Mouse (Mus musculus) heart, postnatal 25 days (tissue): ENCODE data around the gene Tanc1. TPM values are rescaled to one million over a fixed set of nuclear protein-coding genes. Genes with fewer than 3 reads are reported as not detected.

ENCODE experiments used
- DNase-seq: peaks from one replicate; pipeline ENCODE4 v3.0.0; 2022; ENCODE audit warnings: low spot score
- intact Hi-C: fragments of 180-260 bp; cut with DNase I; formaldehyde crosslinking; loops from one replicate; pipeline ENCODE4 v1.15.1; 2025
- total RNA-seq, 2 experiments: library from RNA; stranded (reverse); gene quantifications; 2 replicates each; pipeline ENCODE4 v1.2.3; 2021

Tanc1 gene
- total RNA-seq, 2 experiments from 2014 or later: 27.1 to 29.3 TPM

DNA sequence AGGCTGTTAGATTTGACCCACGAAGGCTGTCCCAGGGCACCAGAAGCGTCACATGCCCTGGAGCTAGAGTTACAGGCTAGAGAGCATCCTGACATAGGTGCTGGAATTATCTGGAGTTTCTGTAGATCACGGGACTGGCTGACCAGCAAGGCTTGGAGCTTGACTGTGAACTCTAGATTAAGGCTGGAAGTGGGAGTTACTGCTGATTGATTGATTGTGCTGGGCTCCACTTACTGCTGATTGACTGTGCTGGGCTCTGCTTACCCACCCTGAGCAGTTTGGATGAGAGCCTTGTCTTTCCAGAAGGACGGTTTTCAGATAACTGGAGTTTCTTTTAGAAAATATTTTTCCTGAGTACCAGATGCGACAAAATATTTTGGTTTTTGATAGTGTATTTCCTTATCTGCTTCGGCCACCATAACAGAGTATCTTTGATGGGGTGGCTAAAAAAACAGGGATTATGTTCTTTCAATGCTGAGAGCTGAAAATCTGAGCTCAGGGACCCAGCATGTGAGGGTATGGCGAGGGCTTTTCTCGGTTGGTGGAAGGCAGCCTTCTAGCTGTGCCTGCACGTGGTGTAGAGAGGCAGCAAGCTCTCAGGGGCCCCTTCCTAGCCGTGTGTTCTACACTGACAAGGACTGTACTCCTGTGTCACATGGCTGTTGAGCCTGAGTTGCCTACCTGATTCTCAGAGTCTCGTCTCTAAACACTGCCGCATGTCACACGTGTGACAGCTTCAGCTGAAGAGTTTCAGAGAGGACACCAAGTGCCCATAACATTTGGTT is 96.3 kb downstream of the Tanc1 start:
- intact Hi-C loops: no loop called here
- no peak for DNase-seq

DNA sequence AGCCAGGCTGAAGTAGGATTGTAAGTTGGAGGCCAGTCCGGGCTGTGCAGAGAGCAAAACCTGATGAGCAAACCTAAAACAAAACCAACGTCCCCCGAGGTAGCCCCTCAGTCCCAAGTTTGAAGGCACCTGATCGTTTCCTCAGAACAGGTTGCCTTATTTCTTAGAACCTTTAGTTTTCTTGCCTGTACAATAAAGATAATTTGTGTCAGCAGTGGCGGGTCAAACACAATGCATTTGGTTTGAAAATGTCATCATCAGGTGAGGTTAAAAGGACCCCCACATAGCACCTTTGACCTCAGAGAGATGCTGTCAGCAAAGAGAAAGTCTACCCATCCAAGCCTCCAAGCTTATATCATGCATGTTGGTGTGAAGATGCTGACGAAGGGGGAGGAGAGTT is 98.9 kb downstream of the Tanc1 start:
- intact Hi-C loops: no loop called here
- no peak for DNase-seq

DNA sequence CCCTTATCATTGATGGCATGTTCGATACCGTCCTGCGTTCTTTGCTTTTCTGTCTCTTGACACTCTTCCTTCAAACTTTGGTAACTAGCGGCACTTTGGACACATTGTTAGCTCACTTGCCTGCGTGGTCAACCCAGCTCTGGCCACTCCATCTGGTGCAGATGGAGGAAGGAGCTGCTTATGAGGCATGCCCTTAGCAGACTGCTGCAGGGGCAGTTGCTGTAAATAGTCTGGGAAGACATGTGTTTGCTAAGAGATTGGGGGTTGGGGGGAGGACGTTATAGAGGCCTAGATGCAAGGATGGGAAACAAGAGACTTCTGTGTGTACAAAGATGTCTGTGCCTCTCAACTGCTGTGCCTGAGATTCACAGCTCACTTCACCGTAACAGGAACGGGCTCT is 100.2 kb downstream of the Tanc1 start:
- intact Hi-C loops: no loop called here

DNA sequence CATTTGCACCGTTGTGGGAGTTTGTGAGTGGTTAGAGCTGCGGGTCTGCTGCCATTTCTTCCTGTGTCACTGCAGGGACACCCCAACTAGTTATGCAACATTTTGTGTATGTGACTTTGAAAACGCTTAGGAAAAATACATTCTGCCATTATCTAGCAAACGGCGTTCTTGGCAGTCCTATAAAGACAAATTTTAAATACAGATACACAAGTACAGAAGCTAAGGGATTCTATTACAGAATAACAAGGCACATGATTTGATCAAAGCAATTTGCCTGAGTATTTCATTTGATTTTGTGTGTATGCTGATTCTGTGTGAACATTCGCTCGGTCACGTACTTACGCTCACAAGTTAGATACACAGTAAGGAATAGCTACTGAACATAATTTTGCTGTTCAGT is 100.6 kb downstream of the Tanc1 start:
- intact Hi-C loops: no loop called here
- DNase-seq: no peak

More for the DNA sequence above, 100.2 kb downstream of the Tanc1 start:
- DNase-seq: no peak

DNA sequence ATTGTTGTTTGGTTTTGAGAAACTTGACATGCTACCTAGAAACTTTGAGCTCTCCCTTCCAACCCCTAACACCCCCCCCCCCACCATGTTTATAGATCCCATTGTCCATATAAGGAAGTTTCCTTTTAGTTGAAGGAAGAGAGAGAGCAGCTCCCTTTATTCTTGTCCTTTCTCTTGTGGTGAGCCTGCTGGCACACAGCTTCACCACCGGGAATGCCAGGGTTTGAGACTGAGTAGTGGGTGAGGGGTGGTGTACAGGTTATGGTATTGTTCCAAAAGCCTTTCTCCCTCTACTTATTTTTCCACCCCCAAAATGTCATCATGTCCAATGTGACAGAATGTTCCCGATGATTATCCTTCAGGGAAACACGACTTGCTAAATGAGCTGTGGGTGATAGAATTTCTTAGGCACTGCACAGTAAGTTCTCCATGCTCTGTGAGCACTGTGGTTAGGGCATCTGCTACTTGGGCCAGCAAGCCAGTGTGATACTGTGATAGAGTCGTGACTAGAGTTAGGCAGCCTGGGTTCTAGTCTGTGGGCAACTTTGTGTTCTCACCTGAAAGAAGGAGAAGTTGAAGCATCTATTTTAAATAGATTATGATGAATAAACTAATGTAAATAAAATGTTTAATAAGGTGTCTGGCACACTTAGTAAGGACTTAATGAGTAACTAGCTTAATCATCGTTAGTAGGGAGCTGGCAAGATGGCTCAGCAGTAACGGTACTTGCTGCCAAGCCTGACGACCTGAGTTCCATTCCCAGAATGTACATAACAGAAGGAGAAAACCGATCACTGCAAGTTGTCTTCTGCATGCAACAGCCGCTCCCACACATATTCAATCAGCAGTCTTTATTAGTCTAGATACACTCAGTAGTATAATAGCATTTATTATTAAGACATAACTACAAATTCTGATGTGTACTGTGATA is 102.0 kb downstream of the Tanc1 start:
- no peak for DNase-seq
- intact Hi-C loops: no loop called here

DNA sequence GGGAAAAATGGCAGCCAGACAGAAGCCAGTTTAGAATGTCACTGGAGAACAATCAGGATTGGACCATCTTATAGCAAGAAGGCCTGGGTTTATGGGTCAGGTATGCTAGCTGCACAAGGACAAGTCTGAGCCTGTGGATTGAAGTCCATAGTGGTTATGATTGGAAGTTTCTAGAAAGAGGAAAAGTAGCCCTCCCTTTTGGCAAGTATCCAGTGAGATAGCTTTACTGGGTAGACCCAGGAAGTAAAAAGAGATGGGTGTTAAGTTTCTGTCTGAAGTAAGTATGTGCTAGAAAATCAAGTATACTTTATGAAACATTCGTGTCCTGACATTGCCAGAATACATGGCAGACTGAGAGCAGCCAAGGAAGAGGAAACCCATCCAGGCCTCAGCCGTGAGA is 103.2 kb downstream of the Tanc1 start:
- DNase-seq: no peak
- intact Hi-C loops: no loop called here

DNA sequence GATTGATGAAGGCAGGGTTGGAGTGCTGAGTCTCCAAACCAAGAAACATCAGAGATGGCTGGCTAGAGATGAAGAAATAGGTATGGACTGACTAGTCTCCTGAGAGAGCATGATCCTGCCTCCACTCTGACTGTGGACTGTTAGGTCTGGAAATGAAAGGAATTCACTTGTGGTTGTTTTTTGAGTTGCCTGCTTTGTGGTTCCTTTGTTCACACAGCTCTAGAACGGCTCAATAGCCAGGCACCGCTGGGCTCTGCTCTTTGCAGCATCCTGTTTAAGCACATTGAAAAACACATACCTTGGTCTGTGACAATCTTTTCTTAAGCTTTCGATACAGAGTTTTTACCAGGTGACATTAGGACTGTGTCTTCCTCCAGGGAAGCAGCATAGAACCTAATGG is 104.6 kb downstream of the Tanc1 start:
- no peak for DNase-seq
- intact Hi-C loops: no loop called here

DNA sequence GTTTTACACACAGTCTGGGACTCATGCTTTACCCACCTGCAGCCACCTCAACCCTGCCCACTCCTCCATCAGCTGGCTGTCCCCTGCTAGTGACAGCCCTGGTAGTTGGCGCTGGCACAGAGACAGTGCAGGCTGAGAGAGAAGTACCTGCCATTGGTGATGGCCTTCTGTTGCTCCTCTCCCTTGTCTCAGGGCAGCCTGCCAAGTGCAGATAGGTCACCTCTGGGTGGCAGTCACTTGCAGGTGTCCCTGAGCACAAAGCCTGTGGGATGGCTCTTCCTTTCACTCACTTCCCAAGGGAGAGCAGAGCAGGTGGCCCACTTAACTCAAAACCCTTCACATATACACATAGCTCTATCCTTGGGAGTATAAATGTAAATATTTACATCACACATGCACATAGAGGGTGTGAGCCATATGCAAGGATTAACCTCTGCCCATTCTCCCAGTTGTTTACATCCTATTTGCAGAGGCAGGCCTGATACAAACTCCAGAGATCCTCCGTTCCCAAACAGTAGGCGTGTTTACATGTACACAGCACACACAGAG is 106.0 kb downstream of the Tanc1 start:
- no peak for DNase-seq
- intact Hi-C loops: no loop called here

DNA sequence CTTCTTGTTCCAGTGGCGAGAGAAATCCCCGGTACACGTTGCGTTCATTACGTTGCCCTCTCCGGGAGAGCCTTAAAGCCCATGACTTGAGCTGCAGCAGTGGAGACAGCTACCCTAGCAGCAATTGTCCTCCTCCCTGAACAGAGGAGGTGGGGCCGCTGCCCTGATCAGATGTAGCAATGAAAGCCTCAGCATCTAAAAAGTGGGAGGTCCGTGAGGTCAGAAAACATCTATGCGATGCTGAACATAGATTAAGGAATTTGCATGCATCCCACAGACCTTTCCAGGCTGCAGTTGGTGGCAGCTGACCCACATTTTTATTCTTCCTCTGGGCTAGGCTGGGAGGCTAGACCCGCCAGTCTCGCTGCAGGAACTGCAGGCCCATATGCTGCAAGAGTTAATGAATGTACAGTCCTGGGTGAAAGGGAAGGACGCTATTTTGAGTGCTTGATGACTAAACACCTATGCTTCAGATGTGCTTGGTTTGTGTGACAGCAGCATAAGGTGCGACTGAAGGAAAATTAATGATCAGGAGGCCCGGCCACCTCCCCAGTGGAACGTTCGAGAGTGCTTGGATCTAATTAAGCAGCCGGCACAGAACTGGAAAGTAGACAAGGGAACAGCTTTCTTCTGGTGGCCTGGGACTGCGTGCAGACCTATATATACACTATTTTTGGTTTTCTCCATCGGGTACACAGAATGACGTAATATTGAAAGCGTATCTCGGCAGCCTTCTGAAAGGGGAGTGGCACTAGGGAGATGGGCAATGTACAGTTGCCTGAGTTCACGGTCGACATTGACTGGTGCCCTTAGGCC is 107.0 kb downstream of the Tanc1 start:
- intact Hi-C loops: no loop called here
- no peak for DNase-seq

DNA sequence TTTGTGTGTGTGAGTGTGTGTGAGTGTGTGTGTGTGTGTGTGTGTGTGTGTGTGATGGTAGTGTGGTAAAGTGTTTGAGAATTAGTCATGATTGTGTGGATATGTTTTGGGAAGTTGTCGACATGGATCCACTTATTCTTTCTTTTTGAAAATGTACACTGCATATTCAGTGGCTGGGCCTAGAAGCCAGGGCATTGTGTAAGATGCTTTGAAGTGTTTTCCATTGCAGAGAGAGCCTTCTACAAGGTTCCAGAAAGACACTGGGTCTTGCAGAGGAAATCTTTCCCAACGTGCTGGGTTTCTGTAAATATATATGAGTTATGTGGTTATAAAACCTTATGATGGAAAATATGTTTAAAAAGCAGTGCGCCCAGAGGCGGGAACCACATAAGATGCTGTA is 108.0 kb downstream of the Tanc1 start:
- DNase-seq: no peak

DNA sequence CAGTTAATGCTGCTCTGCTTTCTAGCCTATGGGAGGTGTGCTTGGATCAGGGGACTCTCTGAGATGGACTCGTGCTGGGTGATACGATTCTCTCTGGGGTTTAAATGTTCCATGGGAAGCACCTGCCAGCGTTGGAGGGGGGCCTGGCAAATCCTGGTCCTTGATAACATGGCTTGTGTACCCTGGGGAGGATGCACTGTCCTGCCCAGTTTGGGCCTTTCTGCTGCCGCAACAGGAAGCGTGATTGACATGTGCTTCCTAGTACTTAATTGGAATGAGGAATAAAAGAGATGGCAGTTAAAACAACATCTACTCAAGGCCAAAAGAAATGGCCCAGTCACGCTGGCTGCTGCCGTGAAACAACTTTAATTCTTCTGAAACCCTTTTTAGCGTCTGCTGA is 109.3 kb downstream of the Tanc1 start:
- intact Hi-C loops: no loop called here
- no peak for DNase-seq

More for the DNA sequence above, 108.0 kb downstream of the Tanc1 start:
- intact Hi-C loops: no loop called here

DNA sequence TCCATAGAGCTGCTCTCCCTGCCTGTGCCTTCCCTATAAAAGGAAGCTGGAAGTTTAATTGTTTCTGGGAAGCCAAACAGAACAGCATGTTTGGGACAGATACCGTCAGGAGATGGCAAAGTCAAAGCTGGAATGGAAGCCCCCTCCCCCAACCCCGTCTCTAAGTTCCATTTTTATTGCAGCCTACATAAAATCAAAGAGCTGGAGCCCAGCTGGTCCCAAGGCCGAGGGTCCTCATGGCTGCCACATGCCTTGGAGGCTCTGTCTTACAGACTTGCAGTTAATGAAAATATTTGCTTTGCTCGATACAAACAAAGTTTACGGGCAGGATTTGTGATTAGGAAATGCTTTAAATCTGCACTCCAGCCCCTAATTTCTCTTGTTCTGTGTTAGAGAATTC is 109.9 kb downstream of the Tanc1 start:
- DNase-seq: no peak
- intact Hi-C loops: no loop called here

DNA sequence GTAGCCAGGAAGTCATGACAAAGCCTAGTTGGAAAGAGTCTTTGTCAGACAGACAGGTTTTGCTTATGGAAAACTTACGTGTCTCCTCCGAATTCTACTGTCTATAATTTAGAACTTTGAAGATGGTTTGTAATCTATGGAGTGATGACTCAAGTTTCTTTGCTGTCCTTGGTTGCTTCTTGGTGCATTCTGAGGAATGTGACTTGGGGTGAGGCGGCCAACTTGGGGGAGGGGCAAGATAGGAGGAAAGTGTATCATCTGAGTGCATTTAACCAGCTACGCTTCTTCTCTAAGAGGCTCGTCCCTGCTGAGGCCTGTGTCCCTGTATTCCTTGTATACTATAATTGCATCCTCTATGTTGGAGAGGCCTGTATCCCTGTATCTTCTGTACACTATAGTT is 111.5 kb downstream of the Tanc1 start:
- no peak for DNase-seq
- intact Hi-C loops: no loop called here

DNA sequence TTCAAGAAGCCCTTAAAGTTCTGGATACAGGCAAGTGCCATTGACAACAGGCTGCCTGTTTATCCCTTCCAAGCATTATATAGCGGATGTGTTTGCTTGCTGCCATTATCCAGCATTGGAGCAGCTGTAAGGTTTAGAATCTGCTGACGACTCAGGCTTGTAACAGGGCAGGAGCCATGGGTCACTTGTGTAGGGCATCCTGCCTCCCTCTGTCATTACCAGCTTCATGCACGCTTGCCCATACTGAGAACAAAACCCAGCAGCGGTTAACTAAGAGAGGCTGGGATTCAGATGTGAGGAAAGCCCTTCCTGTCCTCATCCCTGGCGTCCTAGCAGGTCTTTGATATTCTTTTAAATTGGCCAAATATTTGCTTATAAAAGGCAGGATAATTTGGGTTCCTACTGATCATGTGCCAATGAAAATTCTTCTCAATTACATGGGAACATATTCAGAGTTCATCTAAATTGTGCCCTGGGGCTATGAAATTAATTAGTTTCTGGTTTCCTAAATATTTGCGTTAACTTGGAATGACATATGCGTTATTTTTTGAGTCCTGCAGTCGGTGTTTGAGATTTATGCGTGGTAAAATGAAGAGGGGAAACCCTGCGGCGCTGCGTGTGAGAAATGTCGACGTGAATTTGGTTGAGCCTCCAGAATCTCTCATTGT is 113.8 kb downstream of the Tanc1 start:
- intact Hi-C loops: no loop called here
- DNase-seq: no peak

DNA sequence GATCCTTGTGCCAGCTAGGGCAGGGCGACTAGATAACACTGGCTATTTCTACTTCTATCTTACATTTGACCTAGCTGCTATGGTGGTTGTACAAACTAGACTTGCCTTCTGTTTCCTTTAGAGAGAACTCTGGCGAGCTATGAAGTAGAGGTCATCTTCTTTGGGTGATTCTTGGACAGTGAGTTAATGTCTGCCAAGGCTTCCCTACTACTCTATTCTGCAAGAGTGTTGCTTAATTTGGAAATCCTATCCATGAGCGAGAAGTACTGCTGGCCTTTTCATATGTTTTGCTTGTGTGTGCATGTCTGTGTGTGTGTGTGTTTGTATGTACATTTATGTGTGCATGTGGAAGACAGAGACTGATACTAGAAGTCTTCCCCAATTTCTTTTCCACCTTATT is 120.0 kb downstream of the Tanc1 start:
- intact Hi-C loops: no loop called here
- no peak for DNase-seq

DNA sequence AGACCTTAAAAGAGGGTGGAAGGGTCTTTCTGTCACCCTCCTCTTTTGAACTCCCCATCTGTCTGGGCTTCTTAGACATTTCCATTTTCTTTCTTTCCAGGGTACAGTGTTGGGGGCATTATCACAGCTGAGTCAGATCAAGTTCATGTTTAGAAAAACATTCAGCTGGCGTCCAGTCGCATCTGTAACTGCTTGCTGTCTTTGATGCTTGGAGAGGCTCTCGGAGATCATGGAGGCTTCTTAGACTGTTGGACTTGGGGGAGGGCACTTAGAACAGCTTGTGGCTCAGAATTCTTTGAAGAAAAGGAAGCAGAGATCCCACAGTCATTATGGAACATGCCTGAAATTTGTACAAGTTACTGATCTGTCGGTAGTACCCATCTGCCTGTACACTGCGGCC is 121.6 kb downstream of the Tanc1 start:
- no peak for DNase-seq
- intact Hi-C loops: no loop called here

DNA sequence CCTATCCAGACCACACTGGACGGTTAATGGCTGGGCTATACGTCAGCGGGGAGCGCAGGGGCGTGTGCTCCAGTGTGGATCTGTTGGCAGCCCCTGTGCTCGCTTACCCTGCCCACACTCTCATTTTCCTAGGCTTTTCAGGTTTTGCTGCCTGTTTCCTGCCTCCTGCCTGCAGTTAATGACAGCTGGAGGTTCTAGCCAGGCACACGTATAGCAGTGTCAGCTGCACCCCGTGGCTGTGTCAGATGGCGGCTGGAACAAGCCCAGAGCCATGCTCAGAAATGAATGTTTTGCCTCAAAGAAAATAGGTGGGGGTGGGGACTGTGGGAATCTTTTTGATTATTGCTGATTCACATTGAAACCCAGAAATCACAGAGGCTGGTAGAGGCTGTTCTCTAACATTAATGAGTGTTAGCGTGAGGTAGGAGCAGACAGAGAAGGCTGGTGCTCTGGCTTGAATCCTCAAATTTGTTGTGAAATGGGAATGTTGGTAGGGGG is 124.6 kb downstream of the Tanc1 start:
- DNase-seq: no peak
- intact Hi-C loops: no loop called here

DNA sequence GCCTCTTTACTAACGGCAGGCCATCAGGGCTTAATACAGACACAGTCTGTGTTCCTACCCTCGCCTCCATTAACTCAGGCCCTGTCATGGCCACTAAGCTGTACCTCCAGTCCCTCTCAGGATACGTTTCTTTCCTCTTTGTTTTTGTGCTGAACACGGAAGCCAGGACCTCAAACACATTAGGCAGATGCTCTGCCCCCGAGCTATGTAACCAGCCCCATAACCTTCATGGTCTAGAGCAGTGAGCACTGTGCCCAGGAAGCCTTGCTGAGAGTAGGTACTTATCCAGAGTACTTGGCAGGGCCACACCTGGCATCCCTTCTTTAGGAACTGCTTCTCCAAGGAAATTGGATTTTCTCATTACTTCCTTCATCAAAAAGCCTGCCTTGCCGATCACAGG is 125.5 kb downstream of the Tanc1 start:
- intact Hi-C loops: no loop called here
- no peak for DNase-seq

DNA sequence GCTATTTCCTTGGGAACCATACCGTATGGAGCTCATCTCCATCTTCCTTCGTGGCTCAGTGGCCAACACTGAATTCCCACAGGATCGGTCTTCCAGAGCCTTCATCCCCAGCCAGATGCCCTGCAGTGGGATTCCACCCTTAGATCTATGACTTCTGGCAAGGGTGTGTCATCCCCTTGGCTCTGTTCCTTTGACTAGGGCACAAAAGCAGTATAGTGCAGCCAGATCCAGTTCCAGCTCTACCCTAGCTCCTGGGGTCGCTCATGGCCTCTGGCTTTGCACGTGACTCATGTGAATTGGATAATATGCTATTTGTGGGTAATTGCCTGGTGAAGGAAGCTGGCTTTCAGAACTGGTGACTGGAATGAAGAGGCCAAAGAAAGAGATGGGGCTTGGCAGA is 126.5 kb downstream of the Tanc1 start:
- no peak for DNase-seq
- intact Hi-C loops: no loop called here
